Mouse (Mus musculus): ENCODE results near the gene Pabpn1. TPM values are rescaled to one million over a fixed set of nuclear protein-coding genes. Genes with fewer than 3 reads are reported as not detected.

Pabpn1 gene
- total RNA-seq, 4 experiments from 2014 or later: 260 to 320 (median 270) TPM

DNA sequence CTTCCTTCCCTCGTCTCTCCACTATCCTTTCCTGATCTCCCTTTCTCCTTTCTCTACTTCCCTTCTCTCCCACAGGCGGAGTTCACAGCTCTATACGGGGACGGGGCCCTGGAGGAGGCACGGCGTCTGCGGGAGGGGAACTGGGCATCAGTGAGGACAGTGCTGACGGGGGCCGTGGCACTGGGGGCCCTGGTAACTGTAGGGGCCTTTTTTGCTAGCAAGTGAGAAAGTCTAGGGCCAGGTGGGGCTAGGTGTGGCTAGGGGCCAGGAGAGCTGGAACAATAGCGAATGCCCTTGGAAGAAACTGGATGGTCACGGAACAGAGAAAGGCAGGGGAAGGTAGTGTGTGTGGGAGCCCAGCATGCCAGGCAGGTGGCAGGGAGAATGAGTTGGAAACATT, 7.0 kb upstream of the Pabpn1 start:
- no peak for DNase-seq (ENCODE audit: low spot score in 2 of 2)

DNA sequence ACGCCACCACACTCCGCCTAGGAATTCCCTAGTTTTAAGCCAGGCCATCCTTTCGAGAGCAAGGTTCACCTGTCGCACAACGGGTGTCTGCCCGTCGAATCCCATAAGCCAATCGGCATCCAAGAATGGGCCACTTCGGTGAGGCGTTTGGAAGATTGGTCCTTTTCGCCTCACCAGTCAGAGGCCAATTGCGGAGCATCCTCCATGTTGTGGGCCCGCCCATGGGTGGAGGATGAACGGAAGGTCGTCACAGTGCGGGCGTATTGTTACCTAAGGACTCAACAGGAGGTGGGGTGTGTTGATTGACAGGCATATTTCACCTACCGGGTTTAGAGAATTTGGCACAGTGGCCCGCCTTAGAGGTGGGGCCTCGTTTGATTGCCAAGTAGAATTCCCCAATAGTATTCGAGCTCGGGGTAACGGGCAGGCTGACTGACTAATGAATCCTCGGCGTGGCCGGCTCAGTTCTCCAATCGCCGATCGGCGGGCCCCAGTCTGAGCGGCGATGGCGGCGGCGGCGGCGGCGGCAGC, 1.4 kb downstream of the Pabpn1 start:
- DNase-seq (ENCODE audit: low spot score in 2 of 2): peak; percentile 99 to 100

DNA sequence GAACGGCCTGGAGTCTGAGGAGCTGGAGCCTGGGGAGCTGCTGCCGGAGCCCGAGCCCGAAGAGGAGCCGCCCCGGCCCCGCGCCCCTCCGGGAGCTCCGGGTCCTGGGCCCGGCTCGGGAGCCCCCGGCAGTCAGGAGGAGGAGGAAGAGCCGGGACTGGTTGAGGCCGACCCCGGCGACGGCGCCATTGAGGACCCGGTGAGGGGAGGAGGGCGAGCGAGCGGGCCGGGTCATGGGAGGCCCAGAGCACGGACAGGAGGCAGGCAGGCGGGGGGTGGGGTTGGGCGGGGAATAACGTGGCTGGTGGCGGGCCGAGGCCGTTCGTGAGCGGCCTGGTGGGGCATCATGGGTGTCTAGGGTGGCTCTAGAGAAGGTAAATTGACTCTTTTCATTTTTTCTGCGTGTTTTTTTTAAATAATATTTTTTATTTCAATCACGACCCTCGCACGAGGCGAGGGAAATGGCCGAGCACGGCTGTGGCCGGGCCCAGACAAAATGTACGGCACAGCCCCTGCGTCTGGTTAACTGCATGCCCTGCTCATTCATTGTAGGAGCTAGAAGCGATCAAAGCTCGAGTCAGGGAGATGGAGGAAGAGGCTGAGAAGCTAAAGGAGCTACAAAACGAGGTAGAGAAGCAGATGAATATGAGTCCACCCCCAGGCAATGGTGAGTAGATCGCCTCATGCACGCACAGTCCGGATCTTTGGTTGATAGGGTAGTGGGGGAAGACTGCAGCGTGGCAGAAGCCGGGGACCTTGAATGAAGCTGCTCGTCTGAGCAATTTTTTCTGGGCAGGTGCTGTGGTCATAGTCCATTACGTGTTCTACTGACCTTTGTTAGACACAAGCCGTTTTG, 2.2 kb downstream of the Pabpn1 start:
- DNase-seq (ENCODE audit: low spot score in 2 of 2): no peak

DNA sequence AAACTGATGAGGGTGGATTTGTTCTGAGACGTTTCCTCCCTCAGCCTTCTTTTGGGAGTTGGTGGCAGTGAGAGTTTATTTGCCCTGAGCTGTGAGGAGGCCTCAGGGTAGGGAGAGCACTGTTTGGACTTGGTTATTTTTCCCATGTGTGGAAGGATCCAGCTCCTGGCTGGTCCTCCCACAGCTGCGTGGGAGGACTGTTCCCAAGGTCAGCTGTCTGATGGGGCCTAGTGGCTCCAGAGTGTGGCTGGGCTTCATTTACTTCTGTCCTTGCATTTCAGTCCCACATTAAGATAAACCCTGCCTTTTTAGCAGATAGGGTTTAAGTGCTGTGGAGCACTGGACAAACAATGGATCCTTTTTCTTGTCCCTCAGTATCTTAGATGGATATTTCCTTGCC, 5.1 kb downstream of the Pabpn1 start:
- DNase-seq (ENCODE audit: low spot score in 2 of 2): no peak

DNA sequence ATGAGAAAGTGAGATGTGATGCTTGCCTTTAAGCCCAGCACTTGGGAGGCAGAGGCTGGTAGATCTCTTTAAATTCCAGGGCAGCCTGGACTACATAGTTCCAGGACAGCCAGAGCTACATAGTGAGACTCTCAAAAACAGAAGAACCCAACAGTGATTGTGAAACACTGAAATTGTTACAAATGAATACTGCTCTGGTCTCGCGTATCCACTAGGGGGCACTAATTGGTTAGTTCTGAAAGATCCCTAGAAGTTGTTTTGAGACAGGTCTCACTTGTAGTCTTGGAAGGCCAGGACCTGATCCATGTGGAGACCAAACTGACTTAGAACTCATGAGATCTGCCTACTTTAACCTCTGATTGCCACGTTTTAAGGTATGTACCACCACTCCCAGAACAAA, 8.1 kb downstream of the Pabpn1 start:
- DNase-seq (ENCODE audit: low spot score in 2 of 2): peak; percentile 62 to 80

DNA sequence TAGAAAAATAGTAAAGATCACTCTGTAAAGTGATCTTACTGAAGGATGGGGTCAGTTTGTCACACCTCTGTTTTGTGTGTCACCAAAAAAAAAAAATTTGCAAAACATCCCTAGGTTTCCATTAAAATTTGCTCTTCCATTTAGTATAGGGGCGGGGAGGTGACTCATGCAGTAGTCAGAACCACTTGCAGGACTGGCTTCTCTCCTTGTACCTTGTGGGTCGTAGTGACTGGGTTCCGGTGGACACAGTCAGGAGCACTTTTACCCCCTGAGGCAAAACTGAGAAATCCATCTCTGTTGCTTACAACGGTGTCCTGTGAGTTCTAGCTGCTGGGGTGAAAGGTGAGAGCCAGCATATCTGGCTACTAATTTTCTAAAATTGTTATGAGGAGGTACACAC, 11.3 kb downstream of the Pabpn1 start:
- no peak for DNase-seq (ENCODE audit: low spot score in 2 of 2)

DNA sequence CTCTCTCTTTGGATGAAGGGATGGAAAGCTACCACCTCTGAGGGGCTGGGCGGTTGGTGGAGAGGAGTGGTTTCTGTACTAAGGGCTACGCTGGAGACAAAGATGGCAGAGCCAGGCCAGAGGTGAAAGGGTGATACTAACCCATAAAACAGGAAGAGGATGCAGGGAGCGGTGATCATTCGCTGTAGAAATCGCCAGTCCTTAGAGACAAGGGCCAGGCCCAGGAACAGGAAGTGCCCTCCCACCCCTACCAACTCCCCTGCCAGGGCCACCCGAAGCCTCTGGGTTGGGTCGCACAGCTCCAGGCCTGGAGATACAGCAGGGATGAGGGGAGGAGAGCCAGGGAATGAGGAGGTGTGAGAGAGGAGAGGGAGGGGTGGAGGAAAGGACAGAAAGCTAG, 16.4 kb downstream of the Pabpn1 start:
- DNase-seq (ENCODE audit: low spot score in 2 of 2): no peak

DNA sequence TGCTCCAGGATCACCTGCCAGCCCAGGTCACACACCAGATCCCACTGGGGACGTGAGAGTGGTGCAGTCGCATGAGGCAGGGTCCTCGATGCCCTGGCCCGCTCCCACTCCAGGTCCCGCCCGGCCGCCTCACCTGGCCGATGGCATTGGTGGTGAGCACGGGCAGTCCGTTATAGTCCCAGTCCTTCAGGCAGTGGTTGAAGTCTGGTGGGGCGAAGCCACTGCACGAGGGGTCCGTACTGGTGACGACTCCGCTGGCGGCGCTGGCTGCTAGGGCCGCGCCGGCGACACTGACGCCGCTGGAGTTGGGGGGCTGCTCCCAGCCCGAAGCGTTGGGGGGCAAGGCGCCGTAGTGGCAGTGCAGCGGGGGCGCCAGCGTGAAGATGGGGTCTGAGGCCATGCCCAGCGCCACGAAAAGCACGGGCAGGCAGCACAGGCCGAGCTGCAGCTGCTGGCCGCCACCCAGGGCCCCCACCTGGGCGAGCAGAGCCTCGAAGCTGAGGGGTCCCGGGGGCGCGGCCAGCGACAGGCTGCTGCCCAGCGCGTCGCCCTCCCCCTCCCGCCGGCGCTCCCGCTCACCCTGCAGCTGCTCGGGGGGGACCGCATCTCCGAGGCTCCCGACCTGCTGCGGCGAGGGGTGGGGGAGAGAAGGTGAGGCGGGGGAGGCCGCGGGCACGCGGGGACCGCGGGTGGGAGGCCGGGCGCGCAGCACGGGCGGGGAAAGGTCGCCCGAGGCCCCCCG, 20.0 kb downstream of the Pabpn1 start:
- DNase-seq (ENCODE audit: low spot score in 2 of 2): no peak

DNA sequence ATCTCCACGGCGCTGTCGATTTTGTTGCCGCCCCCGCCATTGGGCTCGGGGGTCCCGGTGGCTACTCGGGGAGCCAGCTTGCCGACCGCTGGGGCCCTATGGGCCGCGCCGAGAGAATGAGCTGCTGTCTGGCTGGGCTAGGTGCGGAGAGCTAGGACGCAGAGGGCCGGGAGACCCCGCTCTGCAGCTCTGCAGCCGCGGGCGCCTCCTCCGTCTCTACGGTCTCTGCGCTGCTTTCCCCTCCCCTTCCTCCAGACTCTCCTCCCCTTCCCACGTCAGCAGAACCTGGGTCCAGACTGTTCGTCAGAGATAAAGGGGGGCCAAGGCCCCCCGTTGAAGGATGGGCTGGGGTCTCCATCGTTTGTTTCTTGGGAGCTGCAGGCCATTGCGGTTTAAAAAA, 20.6 kb downstream of the Pabpn1 start, which contains the start of gene Slc22a17:
Slc22a17 (minus strand) TSS at position 247 of the 400 bp plus-strand sequence.
- peak; percentile 76 to 84 for DNase-seq (ENCODE audit: low spot score in 2 of 2)

DNA sequence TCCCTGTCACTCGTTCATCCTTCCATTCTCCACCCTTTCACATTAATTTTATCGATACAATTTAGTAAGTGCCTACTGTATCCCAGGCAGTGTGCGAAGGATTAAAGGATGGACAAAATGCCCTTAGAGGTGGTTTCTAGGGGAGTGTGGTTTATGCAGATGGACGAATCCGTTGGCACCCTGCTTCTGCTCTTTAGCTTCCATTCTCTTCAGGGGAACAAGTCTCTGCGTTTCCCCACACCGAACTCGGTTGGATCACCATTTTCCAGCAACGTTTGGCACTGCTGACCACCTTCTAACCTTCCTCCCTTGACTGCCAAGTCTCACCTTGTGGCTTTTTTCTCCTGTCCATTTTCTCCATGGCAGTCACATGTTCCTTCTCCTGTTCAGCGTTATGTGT, 21.0 kb downstream of the Pabpn1 start:
- DNase-seq (ENCODE audit: low spot score in 2 of 2): no peak

DNA sequence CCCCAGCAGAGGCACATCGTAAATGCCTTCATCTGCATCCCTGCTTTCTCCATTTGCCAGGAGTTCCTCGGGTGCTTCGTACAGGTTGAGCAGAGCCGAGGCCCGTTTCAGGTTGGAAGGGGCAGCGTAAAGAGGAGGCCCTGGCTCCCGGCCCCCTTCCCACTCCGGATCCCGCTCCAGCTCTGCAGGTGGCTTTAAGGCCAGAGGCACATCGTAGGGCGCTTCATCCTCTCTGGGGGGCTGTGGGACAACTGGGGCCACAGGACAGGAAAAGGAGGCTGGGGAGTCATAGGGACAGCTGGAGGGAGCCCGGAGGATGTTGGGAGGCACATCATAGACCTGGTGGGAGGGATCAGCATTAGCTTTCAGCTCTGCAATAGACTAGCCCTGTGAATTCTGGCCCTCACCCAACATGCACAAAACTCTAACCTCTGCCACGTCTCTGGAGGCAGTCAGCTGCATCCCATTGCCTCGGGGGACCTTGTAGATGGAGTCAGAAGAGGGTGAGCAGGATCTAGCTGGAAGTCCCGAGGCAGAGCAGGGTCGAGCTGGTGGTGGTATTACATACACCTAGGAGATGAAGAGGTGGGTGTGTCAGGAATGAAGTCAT, 27.9 kb downstream of the Pabpn1 start:
- DNase-seq (ENCODE audit: low spot score in 2 of 2): no peak

DNA sequence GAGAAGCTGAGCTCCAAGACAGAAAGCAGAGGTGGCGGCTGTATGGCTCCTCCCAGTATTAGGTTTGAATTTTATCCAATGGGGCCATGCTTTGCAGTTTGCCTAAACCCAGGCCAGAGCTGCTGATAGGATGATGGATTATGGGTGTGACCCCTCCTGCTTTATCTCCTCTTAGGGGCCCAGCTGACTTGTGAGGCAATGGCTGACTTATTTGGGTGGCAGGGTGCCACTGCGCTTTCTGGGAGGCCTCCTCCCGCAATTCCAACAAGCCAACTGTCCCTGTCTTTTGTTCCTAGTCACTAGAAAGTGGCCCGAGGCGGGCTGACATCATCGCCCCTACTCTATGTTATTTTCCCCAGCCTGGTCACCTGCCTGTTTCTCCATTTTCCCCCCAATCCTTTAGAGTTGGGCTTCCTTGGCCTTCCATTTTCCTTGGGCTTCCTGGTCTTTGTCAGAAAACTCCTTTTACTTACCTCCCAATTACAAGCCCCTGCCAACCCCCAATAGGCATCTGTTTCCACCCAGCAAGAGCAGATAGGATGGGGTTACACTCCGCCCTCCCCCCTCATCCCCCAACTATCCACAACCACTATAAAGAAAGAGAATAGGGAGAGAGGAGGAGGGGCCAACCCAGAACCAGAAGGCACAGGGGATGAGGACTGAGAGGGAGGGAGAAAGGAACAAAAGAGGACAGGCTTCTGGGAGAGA, 32.5 kb downstream of the Pabpn1 start:
- DNase-seq (ENCODE audit: low spot score in 2 of 2): no peak

DNA sequence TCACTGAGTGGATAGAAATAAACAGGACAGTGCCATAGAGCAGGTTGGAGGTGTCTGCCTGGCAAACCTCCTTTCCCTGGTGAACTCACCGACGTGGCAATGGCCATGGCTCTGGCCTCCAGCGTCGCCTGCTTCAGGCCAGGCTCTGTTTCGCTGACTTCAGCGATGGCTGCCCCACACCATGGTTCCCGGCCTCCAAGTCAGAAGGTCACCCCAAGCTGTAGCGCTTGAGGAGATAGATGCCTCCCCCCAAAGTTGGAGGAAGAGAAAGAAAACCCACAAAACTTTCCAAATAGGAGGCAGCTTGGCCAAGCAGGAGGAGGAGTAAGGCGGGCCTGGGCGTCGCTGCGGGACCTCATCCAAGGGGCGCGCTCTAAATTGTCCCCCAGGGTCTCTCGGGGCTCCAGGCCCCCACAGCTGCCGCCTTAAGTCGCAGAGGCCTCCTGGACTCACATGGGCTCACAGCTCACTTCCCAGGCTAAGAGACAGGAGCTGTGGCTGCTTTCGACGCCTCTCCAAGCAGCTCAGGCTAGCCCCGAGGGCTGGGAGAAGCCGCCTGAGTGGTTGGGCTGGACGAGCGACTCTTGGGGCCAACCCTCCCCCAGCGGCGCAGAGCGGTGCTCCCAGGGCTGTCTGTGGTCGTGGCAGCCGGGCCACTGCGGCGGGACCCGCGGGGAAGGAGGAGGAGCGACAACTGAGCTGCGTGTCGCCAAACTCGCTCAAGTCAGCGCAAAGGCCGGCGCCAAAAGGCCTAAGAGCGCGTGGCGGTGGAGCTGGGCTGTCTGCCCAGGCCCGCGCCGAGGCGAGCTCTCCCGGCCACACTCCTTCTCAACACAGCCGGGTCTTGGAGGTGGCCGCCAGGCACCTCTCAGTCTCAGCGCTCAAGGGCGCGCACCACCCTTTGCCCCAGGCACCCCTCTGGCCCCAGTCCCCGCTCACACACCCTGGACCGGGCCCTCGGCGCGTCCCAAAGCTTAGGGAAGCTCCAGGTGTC, 33.3 kb downstream of the Pabpn1 start, which contains the start of gene Efs:
Efs (minus strand) TSS at position 778 of the 994 bp plus-strand sequence.
- peak in 1 of 2 experiments; percentile 55 for DNase-seq (ENCODE audit: low spot score in 2 of 2)

DNA sequence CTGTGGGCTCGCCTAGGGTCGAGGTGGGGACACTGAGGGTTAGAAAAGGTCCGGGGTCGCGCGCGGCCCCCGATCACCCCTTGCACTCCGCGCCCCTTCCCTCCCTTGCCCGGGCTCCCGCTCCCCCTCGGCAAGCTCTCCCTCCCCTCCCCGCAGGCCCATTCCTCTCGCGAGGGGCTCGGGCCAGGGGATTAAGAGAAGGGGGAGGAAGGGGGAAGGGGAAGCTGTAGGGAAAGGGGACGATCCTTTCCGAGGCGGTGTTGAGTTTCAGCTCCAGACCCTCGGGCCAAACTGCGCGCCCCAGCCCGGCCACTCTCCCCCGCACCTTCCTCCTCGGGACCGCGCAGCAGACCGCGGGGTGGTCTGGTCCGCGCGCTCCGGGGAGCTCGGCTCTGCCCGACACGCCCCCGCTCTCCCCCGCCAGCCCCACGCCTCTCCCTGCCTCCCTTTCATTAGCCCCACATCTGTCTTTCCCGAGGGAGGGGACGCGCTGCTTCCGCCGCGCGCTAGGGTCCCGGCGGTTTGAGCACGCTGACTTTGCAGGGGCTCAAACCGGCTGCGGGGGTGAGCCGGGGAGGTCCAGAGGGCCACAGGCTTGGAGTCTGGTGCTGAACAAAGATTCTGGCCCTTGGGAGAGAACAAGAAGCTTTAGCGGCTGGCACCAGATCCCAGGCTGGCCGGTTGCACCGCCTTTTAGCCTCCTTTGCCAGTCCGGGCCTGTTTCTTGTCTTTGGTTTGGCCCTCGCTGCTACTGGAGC, 34.3 kb downstream of the Pabpn1 start:
- DNase-seq (ENCODE audit: low spot score in 2 of 2): peak in 1 of 2 experiments; percentile 42

DNA sequence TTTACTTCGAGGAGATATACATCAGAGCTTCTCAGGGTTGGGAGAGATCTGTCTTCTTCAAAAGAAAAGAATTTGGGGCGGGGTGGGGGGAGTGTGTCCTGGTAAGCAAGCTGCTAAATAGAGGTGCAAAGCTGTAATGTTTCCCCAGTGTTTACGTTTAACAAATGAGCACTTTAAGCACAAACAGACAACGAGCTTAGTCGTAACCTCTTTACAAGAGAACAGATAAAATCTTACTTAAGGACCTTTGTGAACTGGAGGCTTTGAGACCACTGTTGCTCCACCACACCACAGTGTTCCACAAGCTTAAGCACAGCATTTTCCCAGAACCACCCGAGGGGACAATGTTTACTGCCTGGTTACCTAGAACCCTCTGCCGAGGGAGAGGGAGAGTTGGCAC, 35.0 kb downstream of the Pabpn1 start:
- DNase-seq (ENCODE audit: low spot score in 2 of 2): no peak

DNA sequence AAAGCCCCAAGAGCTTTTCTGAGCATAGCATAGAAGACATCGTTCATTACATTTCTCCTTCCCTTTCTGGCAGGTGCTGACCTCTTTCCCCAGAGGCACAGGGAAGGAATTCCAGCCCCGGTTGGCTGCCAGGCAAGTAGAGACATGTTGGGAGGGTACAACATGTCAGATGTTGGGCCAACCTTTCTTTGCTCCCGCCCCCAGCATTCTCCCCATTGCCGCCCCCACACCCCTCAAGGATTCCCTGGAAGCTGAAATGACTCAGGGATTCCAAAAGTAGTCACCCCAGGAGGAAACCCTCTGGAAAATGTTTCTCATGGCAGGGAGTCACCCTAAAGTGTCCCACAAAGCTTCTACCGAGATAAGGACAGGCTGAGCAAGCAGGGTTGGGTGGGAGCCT, 37.5 kb downstream of the Pabpn1 start:
- no peak for DNase-seq (ENCODE audit: low spot score in 2 of 2)

DNA sequence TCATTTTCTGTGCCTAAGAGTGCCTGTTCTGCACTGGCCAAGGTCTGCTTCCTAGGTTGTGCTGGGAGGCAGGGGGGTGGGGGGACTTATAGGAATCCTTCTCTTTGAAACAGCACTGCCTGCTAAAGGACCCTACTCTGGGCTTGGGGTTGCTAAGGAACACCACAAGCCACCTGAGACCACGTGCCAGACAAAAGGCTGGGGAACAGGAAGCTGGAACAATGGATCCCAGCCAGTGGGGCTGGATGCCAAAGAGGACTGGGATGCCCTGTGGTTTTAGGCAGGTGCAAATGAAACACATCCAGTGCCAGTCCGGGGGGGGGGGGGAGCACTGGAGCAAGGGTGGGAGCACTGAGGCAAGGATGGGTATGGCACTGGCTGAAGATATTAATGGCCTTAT, 38.1 kb downstream of the Pabpn1 start:
- DNase-seq (ENCODE audit: low spot score in 2 of 2): no peak

DNA sequence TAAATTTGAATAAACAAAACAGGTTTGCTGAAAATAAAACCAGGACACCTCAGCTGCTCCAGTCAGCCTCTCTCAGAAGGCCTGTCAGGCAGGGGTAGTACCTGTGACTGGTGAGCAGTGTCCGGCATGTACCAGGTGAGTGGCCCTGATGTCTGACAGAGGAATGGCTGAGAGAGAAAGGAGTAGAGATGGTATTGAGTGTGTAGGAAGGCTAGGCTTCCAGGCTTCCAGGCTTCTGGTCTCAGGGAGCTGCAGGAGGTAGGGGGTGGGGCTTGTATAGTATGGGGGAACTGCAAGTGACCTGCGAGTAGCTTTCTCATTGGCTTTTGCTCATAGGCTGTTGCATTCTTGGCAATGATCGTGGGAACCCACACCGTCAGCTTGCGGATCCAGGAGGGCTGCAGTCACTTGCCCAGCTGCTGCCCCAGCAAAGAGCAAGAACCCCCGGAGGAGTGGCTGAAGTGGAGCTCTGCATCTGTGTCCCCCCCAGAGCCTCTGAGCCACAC, 40.4 kb downstream of the Pabpn1 start, which contains the start of gene Il25:
Il25 (plus strand) TSS at position 51 of the 506 bp plus-strand sequence.
- DNase-seq (ENCODE audit: low spot score in 2 of 2): no peak

All from layer of hippocampus, adult 8-10 months (tissue).